Mouse (Mus musculus) kidney, embryonic 15.5 days (tissue): Measurements from ENCODE around the gene Depdc5. TPM values are rescaled to one million over a fixed set of nuclear protein-coding genes. Genes with fewer than 3 reads are reported as not detected.
"Not testable (repeated sequence)": the region's sequence is repeated elsewhere in the genome, so short reads cannot be mapped to it uniquely, and the experiment has no call there.

Source experiments
- ATAC-seq: fragments of 200-750 bp; cut with Nextera tagmentation; replicated peaks from 2 replicates; pipeline ENCODE4 v1.8.0; 2017; ENCODE audit warnings: moderate TSS enrichment; ENCODE audit not compliant: low FRiP score
- H3K27ac ChIP-seq: fragments of 300-500 bp; sonication (generic); 2 replicates; pipeline ENCODE4 v1.5.1; 2015; ENCODE audit warnings: mild to moderate bottlenecking, inconsistent platforms
- H3K27me3 ChIP-seq: fragments of 300-500 bp; sonication (generic); 2 replicates; pipeline ENCODE4 v1.6.1; 2015; ENCODE audit warnings: inconsistent platforms
- H3K36me3 ChIP-seq: fragments of 300-500 bp; sonication (generic); 2 replicates; pipeline ENCODE4 v1.6.1; 2015; ENCODE audit warnings: inconsistent platforms
- H3K4me1 ChIP-seq: fragments of 300-500 bp; sonication (generic); 2 replicates; pipeline ENCODE4 v1.6.1; 2015; ENCODE audit warnings: inconsistent platforms
- H3K4me2 ChIP-seq: fragments of 300-500 bp; sonication (generic); 2 replicates; pipeline ENCODE4 v1.6.1; 2015; ENCODE audit warnings: moderate library complexity, mild to moderate bottlenecking, inconsistent platforms
- H3K4me3 ChIP-seq: fragments of 300-500 bp; sonication (generic); replicated peaks from 2 replicates; pipeline ENCODE4 v1.5.1; 2015; ENCODE audit warnings: mild to moderate bottlenecking, inconsistent platforms
- H3K9ac ChIP-seq: fragments of 300-500 bp; sonication (generic); 2 replicates; pipeline ENCODE4 v1.6.1; 2015; ENCODE audit warnings: mild to moderate bottlenecking, inconsistent platforms
- H3K9me3 ChIP-seq: fragments of 300-500 bp; sonication (generic); replicated peaks from 2 replicates; pipeline ENCODE4 v1.6.1; 2016; ENCODE audit warnings: inconsistent platforms
- WGBS: fragments of 180-500 bp; shearing (Covaris S2); methylation state at CpG from one replicate; pipeline ENCODE4 v1.1.7; 2015; ENCODE audit warnings: mixed read lengths; 5-methylcytosine and 5-hydroxymethylcytosine counted together
- polyA plus RNA-seq: library from polyadenylated mRNA; unstranded; fragments of >200 nt; fragmentation: Nextera tagmentation; extraction: Ambion mirVana; gene quantifications from 2 replicates; pipeline ENCODE4 v1.2.1, GENCODE M21; 2015

Depdc5 gene
- polyA plus RNA-seq, 1 experiment from 2014 or later: 24.0 TPM

GRCm38 (mm10) chr5:33040735-33041134 lies 177.2 kb downstream of the Depdc5 start:
- H3K27me3 ChIP-seq, H3K36me3 ChIP-seq, H3K4me1 ChIP-seq, H3K4me2 ChIP-seq, H3K9me3 ChIP-seq, H3K9ac ChIP-seq, ATAC-seq, H3K27ac ChIP-seq, H3K4me3 ChIP-seq: not testable (repeated sequence)
- 84% methylated on average over 1 of the region's 1 CpGs for WGBS

DNA sequence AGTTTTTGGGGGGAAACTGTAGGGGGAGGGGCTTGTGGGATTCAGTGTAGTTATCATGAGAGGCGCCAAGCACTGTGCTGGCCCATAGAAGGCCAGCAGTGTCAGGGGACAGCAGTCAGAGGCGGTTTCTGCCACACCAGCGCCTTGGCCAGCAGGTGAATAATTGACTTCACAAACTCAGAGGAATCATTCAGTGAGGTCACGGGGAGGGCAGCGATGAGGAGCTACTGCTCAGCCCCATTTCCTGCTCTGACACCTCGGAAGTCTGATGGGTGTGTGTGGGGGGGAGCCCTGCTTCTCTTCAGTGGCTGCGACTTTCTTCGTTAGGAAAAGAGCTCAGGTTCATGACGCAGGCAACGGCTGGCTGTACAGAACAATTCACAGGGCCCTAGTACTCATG lies 179.9 kb downstream of the Depdc5 start:
- no peak overlapping the region for H3K4me3 ChIP-seq
- H3K36me3 ChIP-seq: no peaks in the 10 kb centered on the region
- ATAC-seq: peak; percentile 67
- no peak overlapping the region for H3K9ac ChIP-seq
- no peak overlapping the region for H3K27ac ChIP-seq
- H3K9me3 ChIP-seq: no peaks in the 10 kb centered on the region
- H3K4me1 ChIP-seq: peaks cover 8% of the 10 kb centered on the region
- no peak overlapping the region for H3K4me2 ChIP-seq
- H3K27me3 ChIP-seq: no peaks in the 10 kb centered on the region
- WGBS: 35% methylated on average over 10 of the region's 10 CpGs

Other genes starting within 250 kb of the Depdc5 start
- 76.0 and 82.6 TPM in 2 replicates for gene Pisd, start 78.1 kb upstream of the Depdc5 start, polyA plus RNA-seq
- not detected in 2 replicates for gene Gm20671, start 36.6 kb upstream of the Depdc5 start, polyA plus RNA-seq
- 17.7 and 19.5 TPM in 2 replicates for gene Prr14l, start 9.4 kb upstream of the Depdc5 start, polyA plus RNA-seq
- 362 and 374 TPM in 2 replicates for gene Ywhah, start 155.1 kb downstream of the Depdc5 start, polyA plus RNA-seq
- 11.2 and 11.3 TPM in 2 replicates for gene Slc5a1, start 240.5 kb downstream of the Depdc5 start, polyA plus RNA-seq